7 mouse cellular contexts compared by ENCODE assay signal in genomic region chr5:36033531-36034426, GRCm38 (mm10).
DNase-seq lines count a peak whose midpoint lies in the region; ATAC-seq and TF ChIP-seq lines count a peak whose summit lies in the region.

No protein-coding gene starts in this region.

- H3K4me3 ChIP-seq in lung, postnatal 0 days (ENCODE audit: low read depth, low read length) = no peak overlapping the region

- no peaks in the 10 kb centered on the region for H3K36me3 ChIP-seq in lung, postnatal 0 days (ENCODE audit: insufficient read depth, low read length)

- peak; percentile 19 to 20 for DNase-seq in urinary bladder, postnatal 36 days (ENCODE audit: low spot score in 2 of 2)
- no peak for DNase-seq in urinary bladder, postnatal 4 days (ENCODE audit: low spot score in 2 of 2)
- DNase-seq in c-Kit-positive CD71-positive TER-119-negative erythroid progenitor cells, embryonic 14.5 days (ENCODE audit: low read depth) = peak; percentile 13
- DNase-seq in frontal cortex, postnatal 36 days (ENCODE audit: low spot score in 2 of 2) = peak; percentile 51 to 69
- peak; percentile 28 to 46 for DNase-seq in kidney, postnatal 25 days
- peak; percentile 79 for DNase-seq in lung, postnatal 0 days (ENCODE audit: low spot score)
- peak; percentile 67 to 69 for DNase-seq in right cerebral cortex, postnatal 10 days (ENCODE audit: low spot score in 2 of 2)

- no peak overlapping the region for H3K4me2 ChIP-seq in lung, postnatal 0 days (replicated peaks; ENCODE audit: low read depth, low read length)

- H3K9me3 ChIP-seq in lung, postnatal 0 days (ENCODE audit: low read length) = no peaks in the 10 kb centered on the region

- no peaks in the 10 kb centered on the region for H3K27me3 ChIP-seq in lung, postnatal 0 days (replicated peaks; ENCODE audit: insufficient read depth, low read length)

- H3K4me1 ChIP-seq in lung, postnatal 0 days (ENCODE audit: insufficient read depth, low read depth, low read length) = no peaks in the 10 kb centered on the region

- WGBS in lung, postnatal 0 days = 46% methylated on average over 8 of the region's 8 CpGs

- TF ChIP-seq CTCF in lung, postnatal 0 days (IDR thresholded peaks at IDR 0.05) = peak; percentile 86

- TF ChIP-seq EP300 in lung, postnatal 0 days (IDR thresholded peaks at IDR 0.05) = no peak

- ATAC-seq in lung, postnatal 0 days = peak; percentile 25; the same call in 1 of the 2 replicates

- H3K9ac ChIP-seq in lung, postnatal 0 days (replicated peaks; ENCODE audit: low read depth) = no peak overlapping the region

- no peak overlapping the region for H3K27ac ChIP-seq in lung, postnatal 0 days (ENCODE audit: low read length)

Comparison
In these comparisons a context has a peak if more than half of its experiments do, and no peak if none do; other contexts are left out.
1. DNase-seq: peak in urinary bladder, postnatal 36 days (2 of 2), c-Kit-positive CD71-positive TER-119-negative erythroid progenitor cells, embryonic 14.5 days (single experiment), frontal cortex, postnatal 36 days (2 of 2), kidney, postnatal 25 days (2 of 2), lung, postnatal 0 days (single experiment) and right cerebral cortex, postnatal 10 days (2 of 2); none in urinary bladder, postnatal 4 days (0 of 2).